Mouse (Mus musculus) urinary bladder, adult 2 months (tissue): ENCODE measurements around the gene Dusp27. TPM values are rescaled to one million over a fixed set of nuclear protein-coding genes. Genes with fewer than 3 reads are reported as not detected.

Source experiments
- DNase-seq: peaks from one replicate; pipeline ENCODE4 v3.0.0; 2022; ENCODE audit warnings: low spot score
- polyA plus RNA-seq: library from polyadenylated mRNA; depleted of rRNA; stranded (reverse); fragments of >200 nt; gene quantifications from 2 replicates; pipeline ENCODE4 v1.2.3, GENCODE M21; 2012

The Dusp27 gene
- polyA plus RNA-seq, 1 experiment = 0.03 TPM

DNA sequence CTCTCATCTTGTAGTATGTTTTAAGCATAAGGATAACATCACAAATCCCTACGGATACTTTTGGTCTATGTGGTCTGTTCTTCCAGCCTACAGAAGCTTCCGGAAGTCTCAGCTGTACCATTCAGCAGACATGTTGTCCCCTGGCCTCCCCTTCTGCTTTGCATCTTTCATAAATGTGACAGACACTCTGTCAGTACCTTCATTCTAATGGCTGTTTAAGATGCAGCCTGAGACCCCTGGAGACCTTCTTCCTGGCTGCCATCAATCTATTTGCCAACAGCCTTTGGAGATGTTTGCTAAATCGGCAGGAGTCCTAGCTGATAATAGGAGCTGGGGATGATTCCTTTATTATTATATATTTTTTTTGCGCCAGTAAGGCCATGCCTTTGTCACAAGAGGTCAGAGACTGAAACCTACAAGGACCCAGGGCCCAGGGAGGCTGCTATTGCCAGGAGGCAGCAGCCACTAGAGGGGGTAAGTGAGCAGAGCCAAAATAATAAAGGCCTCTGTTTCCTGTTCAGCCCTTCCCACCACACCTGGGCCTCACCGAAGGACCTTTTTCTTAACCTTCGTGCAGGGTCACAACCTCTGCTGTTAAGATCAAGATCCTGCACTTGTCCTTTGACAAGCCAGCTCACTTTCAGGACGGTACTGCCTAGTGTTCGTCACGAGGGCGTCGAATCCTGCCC lies 24.7 kb downstream of the Dusp27 start:
- DNase-seq = no peak

DNA sequence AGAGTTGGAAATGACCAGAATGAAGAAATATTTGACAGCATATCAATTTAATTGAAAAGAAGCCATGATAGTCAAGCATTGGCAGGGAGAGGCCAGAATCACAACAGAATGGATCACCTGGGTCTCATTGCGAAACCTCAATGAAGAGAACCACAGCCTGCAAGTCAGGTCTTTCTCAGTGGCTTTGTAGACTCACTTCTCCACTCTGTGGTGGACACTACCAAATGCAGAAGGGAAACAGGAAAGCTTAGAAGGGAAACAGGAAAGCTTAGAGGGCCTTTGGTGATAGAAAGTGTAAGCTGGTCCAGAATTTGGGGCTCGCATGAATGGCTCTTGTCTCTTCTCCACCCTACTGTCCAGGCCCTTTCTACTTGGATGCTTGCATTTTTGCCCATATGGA lies 29.6 kb downstream of the Dusp27 start:
- DNase-seq = no peak

DNA sequence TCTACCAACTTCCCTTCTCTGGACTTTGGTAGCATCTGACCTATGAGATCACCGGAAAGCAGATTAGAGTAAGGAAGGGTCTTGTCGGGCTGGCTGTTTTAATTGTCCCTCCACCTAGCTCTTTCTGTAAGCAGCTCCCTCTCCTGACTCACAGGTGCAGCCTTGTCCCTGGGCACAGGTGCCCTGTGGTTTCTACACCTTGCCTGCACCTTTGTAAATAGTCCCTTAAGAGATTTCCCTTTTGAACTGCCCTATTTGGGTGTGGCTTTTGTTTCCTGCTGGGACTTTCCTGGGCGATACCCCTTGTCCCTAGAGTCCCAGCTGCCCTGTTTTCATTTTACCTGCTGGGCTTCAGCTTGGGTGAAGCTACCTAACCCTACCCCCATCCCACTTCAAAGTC lies 33.3 kb downstream of the Dusp27 start:
- no peak for DNase-seq

DNA sequence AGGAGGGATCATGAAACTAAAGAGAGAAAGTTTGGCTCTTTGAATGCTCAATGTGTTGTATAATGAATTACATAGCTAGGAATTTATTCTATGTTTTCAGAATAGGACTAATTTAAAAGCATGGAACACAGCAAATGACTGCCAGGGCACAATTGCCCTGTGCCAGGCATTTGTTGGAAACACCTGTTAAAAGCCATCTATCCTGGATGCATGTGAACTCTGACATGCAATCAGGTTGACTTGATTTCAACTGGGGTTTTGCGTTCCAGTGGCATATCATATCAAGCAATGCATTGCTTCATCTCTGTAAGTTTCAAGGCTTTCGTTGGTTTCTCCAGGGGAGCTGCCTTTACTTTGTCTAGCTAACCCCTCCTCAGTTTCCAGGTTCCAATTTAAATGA lies 37.4 kb downstream of the Dusp27 start:
- no peak for DNase-seq

DNA sequence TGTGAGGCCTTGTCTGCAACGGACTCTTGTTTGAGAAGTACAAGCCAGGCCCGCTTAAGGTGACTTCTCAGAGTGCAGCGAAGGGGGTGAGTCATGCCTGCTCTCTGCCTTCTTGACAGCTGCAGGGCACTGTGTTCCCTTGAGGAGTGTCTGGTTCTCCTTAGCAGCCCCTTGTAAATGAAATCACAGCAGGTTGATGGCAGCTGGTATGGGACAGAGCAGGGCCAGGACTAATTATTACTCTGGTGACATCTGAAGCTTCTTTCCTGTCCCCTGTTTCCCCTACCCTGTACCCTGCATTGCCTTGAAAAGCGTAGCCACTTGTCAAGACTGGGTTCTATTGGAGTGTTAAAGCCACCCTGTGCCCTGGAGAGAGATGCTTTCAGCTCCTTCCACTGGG lies 38.0 kb downstream of the Dusp27 start:
- DNase-seq = no peak

DNA sequence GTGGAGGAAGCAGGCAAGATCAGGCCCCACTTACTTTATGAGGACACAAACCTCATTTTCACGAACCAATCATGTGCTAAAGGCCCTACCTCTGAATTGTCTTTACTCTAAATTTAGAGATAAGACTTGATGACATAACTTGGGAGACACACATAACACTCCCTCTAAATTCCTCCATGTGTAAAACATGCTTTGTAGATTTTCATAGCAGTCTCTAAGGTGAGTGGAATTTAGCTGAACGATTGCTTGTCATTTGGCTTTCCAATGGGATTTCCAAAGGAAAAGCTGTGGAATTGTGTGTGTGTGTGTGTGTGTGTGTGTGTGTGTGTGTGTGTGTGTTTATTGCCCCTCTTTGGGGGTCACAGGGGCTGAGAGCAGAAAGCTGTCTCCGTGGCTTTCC lies 38.4 kb downstream of the Dusp27 start:
- DNase-seq = no peak

DNA sequence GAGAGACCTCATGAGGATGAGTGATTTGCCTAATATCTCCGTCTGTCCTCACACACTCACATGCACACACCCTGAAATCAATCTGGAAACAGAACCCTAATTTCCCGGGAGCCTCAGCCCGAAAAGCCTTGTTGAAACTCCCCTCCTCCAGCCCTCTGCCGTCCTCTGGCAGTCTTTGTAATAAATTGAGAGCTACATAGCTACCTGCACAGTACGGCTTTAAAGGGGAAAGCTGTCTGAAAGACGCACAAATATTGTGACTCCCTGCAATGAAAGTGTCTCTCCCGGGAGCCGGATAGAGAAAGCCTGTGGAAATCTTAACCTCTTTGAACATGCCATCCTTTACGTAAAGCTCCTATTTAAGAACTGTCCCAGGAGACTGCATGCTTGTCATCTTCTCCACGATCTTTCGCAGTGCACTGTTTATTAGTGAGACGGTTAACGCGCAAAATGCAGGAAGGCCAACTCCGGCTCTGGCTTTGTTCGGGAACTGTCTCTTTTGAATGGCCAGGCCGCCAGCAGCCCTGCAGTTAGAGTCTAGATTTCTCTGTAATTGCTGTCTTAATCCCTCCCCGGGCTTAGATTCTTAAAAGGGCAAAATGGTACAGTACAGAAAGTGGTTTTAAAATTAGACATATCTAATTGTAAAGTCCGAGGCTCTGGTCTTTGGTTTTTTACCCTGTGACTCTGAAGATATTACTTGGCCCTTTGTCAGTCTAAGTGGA lies 39.1 kb downstream of the Dusp27 start:
- no peak for DNase-seq

DNA sequence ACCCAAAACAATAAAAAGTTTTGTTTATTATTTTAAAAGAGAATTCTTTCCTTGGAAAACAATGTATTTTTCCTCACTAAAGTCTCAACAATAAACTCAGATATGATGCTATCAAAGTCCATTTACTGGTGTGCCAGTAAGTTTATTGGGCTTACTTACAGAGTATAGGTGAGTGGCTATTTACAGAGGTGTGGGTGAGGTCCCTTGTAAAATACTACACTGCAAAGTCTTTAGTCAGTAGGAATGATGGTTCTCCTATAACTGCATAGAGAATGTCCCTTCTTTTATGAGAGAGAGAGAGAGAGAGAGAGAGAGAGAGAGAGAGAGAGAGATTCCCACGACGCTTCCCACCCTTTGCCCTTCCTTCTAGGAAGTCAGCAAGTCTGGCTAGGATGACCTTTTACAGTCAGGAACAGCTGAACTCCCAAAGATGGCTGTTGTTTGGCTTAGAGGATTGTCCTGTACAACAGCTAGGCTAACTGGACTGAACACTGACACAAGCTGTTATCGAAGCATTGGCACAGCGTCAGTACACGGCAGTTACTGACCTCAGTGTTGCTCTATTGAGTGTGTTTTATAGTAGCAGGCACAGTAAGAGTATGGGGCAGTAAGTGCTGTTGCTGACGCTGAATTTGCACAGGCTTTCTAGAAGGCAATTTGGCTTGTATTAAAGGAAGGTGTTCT lies 50.5 kb downstream of the Dusp27 start:
- no peak for DNase-seq

DNA sequence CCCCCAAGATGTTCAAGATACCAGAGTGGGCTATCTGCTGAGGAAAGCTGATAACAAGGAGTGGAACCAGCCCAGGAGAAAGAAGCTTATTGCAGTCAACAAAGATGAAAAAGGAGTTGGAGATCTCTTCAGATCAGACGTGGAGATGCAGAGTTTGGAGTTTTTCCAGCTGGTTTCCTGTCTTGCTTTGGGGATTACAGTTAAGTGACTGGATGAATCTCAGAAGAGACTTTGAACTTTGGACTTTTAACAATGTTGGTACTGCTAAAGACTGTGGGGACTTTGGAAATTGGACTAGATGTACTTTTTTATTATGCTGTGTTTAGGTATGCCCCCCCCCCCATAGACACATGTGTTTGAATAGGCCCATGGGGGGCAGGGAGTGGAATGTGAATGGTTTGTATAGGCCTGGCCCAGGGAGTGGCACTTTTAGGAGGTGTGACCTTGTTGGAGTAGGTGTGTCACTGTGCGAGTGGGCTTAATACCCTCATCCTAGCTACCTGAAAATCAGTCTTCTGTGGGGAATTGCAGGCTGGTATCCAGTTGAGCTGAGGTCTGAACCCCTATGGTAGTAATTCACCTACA lies 59.8 kb downstream of the Dusp27 start:
- no peak for DNase-seq

DNA sequence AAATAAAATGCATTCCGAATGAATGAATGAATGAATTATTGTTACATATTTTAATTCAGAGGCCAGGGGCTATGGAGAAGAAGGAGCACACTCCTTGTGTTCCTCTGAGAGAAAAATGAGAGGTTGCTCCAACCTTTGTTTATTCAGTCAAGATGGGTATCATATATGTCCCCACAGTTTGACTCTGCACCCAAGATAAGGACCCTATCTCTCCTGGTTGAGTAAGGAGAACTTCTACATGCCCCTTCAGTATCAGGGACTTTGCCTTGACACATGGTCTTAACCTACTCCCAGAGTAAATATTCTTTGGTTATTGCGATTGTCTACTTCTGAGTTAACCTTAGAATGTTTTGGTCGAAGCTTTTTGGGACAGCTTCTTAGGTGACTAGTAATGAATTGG lies 63.9 kb downstream of the Dusp27 start:
- DNase-seq = no peak

DNA sequence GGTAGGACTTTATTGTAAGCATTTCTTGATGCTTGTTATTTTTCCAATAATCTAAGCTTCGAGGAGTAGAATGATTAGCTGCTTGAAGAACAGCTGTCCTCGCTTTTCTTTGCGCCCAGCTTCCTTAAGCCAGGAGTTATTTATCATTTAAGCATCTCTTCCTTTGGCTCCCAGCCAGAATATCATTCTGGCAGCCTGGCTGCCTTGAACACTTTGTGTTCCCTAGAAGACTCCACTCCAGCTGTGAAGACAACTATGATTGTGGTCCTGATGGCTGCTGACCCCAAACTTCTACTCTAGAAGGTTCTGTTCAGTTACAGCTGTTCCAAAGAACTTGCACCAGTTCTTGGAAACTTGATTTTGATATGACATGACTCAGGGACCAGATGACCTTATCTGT lies 66.2 kb downstream of the Dusp27 start:
- DNase-seq = no peak

DNA sequence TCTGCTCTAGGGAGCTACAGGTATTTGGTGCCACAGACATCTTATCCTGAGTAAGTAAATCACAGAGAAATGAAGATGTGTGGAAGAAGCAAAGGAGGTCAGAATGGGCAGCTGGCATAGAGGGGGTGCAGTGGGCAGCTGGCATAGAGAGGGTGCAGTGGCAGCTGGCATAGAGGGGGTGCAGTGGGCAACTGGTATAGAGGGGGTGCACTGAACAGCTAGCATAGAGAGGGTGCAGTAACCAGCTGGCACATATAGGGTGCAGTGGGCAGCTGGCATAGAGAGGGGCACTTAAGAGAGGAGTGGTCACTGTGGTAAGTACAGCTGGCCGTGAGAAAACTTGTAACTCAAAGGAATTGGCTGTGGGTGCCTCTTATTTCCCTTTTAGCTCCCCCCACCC lies 67.3 kb downstream of the Dusp27 start:
- no peak for DNase-seq

DNA sequence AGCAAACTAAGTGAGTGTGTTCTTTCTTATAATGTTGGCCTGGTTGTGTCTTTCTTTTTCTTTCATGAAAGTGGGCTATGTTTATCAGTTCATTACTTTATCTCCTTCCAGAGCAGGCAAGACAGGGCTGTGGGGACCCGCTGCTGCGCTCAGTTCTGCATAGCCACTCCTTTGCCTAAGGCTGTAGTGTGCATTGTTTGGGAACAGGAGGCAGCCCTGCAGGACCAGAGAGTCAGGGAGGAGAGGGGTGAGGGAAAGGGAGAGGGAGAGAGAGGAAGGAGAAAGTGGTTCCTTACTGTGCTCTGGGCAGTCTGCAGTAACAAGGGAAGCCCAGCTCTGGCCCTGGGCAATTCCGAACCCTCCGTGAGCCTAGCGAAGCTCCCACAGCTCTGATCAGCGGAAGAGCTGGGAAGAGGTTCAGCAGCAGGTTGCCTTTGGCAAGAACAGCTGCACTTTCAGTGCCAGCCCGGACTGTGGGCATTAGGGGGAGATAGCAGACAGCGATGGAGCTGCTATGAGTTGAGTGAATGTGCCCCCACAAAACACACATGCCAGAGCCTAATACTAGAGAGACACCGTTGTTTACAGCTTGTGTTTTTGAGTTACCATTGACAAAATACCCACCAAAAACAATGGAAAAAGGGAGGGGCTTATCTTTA lies 71.5 kb downstream of the Dusp27 start:
- DNase-seq = no peak

DNA sequence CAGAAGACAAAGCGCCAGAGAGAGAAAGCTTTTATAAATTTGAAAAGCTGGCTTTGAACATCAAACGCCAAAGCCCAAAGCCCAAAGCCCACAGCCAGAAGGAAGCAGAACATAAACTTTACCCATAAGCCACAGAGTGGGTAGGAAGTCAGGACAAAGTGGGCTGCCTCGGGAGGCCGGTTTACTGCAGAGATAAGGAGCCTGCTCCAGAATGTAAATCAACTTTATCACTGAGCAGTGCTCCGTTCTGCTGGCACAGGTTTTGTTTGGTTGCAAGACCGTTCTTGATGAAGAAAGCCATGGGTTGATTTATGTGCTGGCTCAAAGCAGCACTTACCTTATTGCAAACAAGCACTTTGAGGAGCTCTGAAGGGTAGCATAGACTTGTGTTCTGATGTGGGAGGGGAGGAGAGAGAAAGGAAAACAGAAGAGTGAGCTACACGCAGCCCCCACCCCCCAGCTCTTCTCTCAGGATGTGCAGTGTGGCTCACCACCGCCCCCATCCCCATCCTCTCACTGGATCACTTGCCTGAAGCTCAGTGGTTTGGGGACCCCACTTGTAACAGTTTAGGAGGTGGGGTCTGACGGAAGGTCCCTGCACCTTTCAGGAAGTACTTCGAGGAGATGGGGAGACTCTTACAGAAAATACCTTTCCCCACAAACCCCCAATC lies 74.3 kb downstream of the Dusp27 start:
- no peak for DNase-seq

DNA sequence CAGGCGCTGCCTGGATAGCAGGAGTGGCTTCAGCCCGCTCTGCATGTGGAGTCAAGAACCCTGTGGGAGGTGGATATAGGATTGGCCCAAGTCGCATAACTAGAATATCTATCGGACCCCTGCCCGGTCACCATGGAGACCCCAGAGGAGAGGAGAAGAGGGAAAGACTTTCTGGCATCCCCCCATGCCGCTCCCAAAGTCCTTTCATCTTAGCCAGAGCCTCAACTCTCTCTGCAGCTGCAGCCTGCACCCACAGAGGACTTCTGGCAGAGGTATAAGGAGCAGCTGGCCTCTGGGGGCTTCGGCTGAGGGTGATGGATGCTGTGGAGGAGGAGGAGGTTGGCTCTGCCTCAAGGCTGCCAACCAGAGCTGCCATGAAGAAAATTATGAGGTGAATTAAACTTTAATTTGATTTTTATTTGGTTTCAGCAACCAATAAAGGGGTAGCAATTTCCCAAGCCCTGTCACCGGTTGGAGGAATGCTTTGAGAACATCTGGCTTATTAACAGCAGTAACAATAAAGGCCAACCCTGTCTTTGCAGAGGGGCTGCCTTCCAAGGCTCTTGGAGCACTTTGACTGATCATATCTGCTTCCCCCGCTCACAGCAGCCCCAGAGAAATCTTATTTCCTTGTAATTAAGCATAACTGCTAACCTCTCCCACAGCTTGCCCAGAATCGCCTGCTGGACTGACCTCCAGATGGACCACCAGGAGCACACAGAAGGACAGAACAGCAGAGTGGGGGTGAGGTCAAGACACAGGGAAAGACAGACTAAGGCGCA lies 78.5 kb downstream of the Dusp27 start:
- DNase-seq = no peak

DNA sequence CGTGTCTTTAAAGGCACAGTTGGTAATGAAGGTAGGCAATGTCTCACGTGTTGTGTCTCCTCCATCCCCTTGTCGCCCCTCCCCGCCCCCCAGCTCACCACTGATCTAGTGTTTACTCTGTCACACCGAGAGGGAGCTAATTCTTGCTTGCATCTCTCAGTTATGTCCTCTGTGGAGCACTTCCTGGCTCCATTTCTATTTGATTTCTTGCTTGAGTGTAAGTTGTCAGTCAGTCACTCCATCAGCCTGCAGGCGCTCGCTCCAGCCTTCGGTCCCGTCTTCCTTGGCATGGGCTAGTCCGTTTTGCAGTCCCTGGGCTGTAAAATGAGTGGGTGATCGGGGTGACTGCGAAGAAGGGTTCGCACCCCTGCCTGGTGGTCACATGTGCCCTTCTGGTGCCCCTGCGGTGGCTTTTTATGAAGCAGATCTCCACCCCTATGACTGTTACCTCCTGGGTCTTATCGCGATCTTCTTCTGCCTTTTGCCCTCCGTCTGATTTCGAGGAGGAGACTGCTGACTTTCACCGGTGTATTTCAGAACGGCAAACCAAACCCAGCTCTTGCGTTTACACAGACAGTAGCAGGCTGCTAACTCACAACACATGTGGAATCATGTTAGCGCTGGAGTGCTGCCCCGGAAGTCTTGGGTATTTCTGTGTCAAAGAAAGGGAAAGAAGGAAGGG lies 79.4 kb downstream of the Dusp27 start:
- no peak for DNase-seq
